Mouse (Mus musculus): Measurements from ENCODE around the gene Sfta2. TPM values are rescaled to one million over a fixed set of nuclear protein-coding genes. Genes with fewer than 3 reads are reported as not detected.
A peak's percentile ranks its signal among the peaks of the same experiment; 100 is the strongest.

Gene Sfta2
- polyA plus RNA-seq, 1 experiment from 2014 or later = 111 TPM

DNA sequence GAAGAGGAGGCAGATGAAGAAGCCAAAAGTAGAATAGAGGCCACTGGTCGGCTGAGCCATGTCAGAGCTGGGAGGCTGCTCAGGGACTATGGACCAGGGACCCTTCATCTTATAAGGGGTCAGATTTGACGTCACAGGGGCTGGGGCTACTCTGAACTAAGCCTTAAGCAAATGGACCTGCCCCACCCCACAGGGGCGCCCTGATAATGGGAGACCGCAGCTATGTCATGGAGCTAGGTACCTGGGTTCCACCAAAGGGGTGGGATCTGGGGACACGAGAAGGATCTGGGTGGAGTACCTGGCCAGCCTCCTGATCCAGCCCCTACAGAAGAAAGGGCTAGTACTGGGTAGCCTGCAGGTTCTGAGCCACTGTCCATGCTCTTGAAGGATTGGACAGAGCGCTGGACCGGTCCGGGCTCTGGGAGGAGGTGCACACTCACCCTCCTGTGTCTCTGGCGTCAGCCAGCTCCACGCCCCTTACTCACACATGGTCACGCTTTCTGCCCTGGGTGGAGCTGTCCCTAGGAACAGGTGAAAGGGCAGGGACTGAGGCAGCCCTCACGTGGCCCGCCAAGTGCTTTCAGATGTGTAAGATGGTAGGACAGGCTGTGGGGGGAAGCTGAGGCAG lies 42.4 kb downstream of the Sfta2 start, which contains the start of gene Mucl3:
Gene Mucl3 (minus strand): TSS at position 87 of the 628 bp plus-strand sequence.
- Histone ChIP-seq H3K9me3 (no peaks in the 10 kb centered on the region), H3K27me3 (no peaks in the 10 kb centered on the region), H3K4me2 (no peak within 1 kb of the TSS), H3K4me1 (peaks cover 15% of the 10 kb centered on the region), H3K9ac (no peak within 1 kb of the TSS), H3K27ac (no peak within 1 kb of the TSS), H3K36me3 (no peaks in the 10 kb centered on the region), H3K4me3 (no peak within 1 kb of the TSS)
- 66% methylated on average over 13 of the region's 13 CpGs for WGBS
- no peak for ATAC-seq (ENCODE audit: borderline replicate concordance, extremely low read depth, low FRiP score, low TSS enrichment)

DNA sequence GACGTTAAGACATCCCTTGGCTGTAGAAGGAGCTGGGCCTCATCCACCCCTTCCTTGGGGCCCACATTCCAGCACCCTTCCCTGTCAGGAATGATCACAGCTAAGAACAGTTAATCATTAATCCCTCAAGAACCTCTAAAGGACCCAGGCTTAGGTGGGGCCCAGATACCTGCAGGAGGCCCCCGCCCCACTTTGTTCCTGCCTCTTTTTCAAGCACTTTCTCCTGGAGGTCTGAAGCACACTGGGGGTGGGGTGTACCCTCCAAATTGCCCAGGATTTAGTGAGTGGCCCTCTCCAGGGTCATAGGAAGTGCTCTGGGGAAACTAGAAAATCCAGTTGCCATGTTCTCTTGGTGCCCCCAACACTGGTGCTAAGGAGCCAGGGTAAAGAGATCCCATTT lies 48.1 kb downstream of the Sfta2 start:
- ATAC-seq (ENCODE audit: borderline replicate concordance, extremely low read depth, low FRiP score, low TSS enrichment) = peak; percentile 92
- H3K4me2 ChIP-seq = peak overlapping the region; percentile 51

DNA sequence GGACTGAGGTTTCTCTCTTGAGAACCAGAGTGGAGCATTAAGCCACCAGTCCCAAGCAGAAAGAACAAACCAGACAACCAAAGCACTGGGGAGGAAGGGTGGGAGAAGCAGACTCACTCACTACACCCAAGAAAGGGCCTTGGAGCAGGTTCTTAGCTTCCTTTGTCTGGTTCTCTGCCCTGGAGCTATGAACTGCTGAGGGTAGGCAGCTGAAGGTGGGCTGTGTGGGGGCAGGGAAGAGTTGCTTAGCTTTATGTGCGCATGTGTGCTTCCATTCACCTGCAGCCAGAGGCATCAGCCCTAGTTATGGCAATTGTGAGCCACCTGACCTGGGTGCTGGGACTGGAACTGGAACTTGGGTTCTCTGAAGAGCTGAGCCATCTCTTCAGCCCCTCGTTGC lies 51.7 kb downstream of the Sfta2 start:
- Histone ChIP-seq H3K9me3 (no peaks in the 10 kb centered on the region), H3K4me1 (peaks cover 39% of the 10 kb centered on the region), H3K4me2 (peak overlapping the region; percentile 29; the same call in 1 of the 2 replicates), H3K27me3 (no peaks in the 10 kb centered on the region), H3K36me3 (peaks cover 34% of the 10 kb centered on the region), H3K9ac (0 out of 2 replicates have a peak overlapping the region, but pooled peaks have one; percentile 4), H3K27ac (peak overlapping the region; percentile 72), H3K4me3 (no peak overlapping the region; the same call in 1 of the 2 replicates)
- 68% methylated on average over 2 of the region's 2 CpGs for WGBS
- ATAC-seq (ENCODE audit: borderline replicate concordance, extremely low read depth, low FRiP score, low TSS enrichment) = no peak

More for the DNA sequence above, 48.1 kb downstream of the Sfta2 start:
- peak overlapping the region; percentile 30 for H3K4me3 ChIP-seq
- no peaks in the 10 kb centered on the region for H3K36me3 ChIP-seq
- peaks cover 25% of the 10 kb centered on the region for H3K4me1 ChIP-seq
- H3K9me3 ChIP-seq = no peaks in the 10 kb centered on the region
- H3K9ac ChIP-seq = no peak overlapping the region; the same call in 1 of the 2 replicates
- peak overlapping the region; percentile 95 for H3K27ac ChIP-seq
- WGBS = 28% methylated on average over 2 of the region's 2 CpGs
- H3K27me3 ChIP-seq = no peaks in the 10 kb centered on the region

DNA sequence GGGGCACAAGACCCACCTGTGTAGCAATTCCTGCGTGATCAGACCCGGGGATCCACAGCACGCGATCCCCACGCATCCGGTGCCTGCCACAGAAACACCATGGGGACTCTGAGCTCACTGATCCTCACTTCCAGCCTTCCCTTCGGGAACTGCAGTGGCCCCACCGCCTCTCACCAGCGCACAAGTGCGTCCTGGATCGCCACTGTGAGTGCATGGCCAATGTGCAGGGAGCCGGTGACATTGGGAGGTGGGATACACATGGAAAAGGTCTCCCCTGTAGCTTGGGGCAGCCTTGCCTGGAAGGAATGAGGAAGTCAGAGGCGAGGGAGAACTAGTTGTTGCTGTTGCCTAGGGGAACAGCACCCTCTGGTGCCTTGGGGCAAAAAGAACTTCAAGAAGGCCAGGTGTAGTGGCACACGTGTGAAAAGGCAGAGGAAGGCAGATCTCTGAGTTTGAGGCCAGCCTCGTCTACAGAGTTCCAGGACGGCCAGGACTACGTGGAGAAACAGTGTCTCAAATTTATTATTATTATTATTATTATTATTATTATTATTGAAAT lies 64.7 kb downstream of the Sfta2 start:
- no peaks in the 10 kb centered on the region for H3K27me3 ChIP-seq
- 0 out of 2 replicates have a peak overlapping the region, but pooled peaks have one; percentile 34 for H3K27ac ChIP-seq
- ATAC-seq (ENCODE audit: borderline replicate concordance, extremely low read depth, low FRiP score, low TSS enrichment) = no peak
- peak overlapping the region; percentile 57; the same call in 1 of the 2 replicates for H3K4me3 ChIP-seq
- peaks cover 22% of the 10 kb centered on the region; the same call in 1 of the 2 replicates for H3K36me3 ChIP-seq
- 65% methylated on average over 17 of the region's 17 CpGs for WGBS
- peak overlapping the region; percentile 93 for H3K4me2 ChIP-seq
- no peaks in the 10 kb centered on the region for H3K9me3 ChIP-seq
- no peak overlapping the region for H3K9ac ChIP-seq
- H3K4me1 ChIP-seq = peaks cover 17% of the 10 kb centered on the region

DNA sequence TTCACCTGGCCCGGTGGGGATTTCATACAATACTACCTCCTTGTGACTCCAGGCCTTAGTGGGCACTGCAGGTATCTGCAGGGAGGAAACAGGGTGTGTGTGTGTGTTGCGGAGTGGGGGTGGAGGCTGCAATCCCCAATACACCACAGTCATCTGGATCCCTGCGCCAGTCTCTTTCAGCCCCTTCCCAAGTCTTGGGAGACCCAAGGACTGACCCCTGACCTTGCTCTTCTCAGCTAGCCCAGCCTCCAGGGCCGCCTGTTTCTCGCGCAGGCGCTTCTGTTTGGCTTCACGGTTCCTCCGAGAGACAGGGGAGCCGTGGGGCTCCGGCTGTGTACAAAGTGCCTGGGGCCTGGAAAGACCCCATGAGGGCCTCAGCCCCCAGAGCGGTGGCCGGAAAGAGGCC lies 65.5 kb downstream of the Sfta2 start:
- peak overlapping the region; percentile 74 for H3K9ac ChIP-seq
- peaks cover 15% of the 10 kb centered on the region; the same call in 1 of the 2 replicates for H3K36me3 ChIP-seq
- ATAC-seq (ENCODE audit: borderline replicate concordance, extremely low read depth, low FRiP score, low TSS enrichment) = peak; percentile 41
- H3K4me2 ChIP-seq = peak overlapping the region; percentile 93
- peak overlapping the region; percentile 87 for H3K27ac ChIP-seq
- peaks cover 17% of the 10 kb centered on the region for H3K4me1 ChIP-seq
- no peaks in the 10 kb centered on the region for H3K27me3 ChIP-seq
- 2% methylated on average over 13 of the region's 13 CpGs for WGBS
- no peaks in the 10 kb centered on the region for H3K9me3 ChIP-seq
- peak overlapping the region; percentile 57 for H3K4me3 ChIP-seq

DNA sequence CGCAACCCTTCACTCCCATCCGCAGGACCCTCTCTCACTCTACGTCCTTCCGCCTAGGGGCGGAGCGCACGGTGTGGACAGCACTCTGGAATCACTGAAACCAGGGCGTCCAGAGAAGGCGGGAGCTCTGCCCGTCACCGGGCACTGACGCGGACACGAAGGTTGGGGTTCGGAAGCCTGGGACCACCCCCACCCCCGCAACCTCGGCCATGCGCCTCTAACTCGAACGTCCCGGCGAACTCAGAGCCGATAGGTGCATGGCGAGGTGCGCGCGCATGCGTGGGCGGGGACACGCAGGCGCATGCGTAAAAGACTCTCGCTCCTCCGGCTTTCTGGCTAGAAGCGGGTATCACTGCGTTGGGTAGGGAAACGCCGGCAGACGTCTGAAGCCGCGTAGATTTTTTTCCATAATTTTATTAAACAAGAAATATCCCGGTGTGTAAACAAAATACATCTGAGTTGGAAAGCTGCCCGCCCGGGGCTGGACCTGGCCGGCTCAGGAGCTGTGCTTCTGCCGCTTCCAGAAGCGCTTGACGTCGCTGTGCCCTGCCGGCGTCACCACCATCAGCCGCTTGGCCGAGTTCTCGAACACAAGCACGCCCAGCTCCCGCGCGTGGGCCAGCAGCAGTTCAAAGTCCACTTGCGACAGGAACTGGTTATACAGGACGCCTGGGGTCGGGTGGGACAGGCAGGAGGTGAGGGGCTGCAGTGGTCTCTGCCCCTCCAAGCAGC lies 66.2 kb downstream of the Sfta2 start, which contains the start of gene Vars2:
Gene Vars2 (minus strand): TSS at position 259 of the 732 bp plus-strand sequence.
- Histone ChIP-seq H3K27ac (peak within 1 kb of the TSS; percentile 87), H3K4me1 (peaks cover 18% of the 10 kb centered on the region), H3K9ac (peak within 1 kb of the TSS; percentile 74), H3K36me3 (peaks cover 14% of the 10 kb centered on the region; the same call in 1 of the 2 replicates), H3K4me2 (peak within 1 kb of the TSS; percentile 93), H3K27me3 (no peaks in the 10 kb centered on the region), H3K9me3 (no peaks in the 10 kb centered on the region), H3K4me3 (peak within 1 kb of the TSS; percentile 57)
- ATAC-seq (ENCODE audit: borderline replicate concordance, extremely low read depth, low FRiP score, low TSS enrichment) = peak; percentile 76
- WGBS = under 1% methylated on average over 61 of the region's 61 CpGs

DNA sequence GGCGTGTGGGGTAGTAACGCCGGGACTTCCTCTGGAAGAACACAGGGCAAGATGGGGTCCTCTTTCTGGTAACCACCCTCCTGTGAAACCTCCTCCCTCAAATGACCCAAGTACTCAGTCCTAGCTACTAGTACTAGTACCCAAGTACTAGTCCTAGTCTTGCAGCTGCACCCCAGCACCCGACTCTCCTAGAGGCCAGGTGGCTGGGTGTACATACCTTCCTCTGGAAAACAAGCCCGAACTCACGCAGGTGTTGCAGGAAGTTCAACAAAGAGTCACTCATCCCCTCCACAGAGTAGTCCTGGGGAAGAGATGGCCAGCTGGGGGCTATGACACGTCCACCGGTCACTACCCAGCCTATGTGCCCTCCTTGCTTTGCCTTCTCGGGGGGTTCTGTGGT lies 68.4 kb downstream of the Sfta2 start:
- no peak for ATAC-seq (ENCODE audit: borderline replicate concordance, extremely low read depth, low FRiP score, low TSS enrichment)
- no peak overlapping the region for H3K27ac ChIP-seq
- H3K36me3 ChIP-seq = peaks cover 7% of the 10 kb centered on the region; the same call in 1 of the 2 replicates
- no peak overlapping the region for H3K9ac ChIP-seq
- no peaks in the 10 kb centered on the region for H3K9me3 ChIP-seq
- no peaks in the 10 kb centered on the region for H3K27me3 ChIP-seq
- H3K4me3 ChIP-seq = no peak overlapping the region
- 90% methylated on average over 9 of the region's 9 CpGs for WGBS
- H3K4me2 ChIP-seq = no peak overlapping the region
- H3K4me1 ChIP-seq = peaks cover 24% of the 10 kb centered on the region

DNA sequence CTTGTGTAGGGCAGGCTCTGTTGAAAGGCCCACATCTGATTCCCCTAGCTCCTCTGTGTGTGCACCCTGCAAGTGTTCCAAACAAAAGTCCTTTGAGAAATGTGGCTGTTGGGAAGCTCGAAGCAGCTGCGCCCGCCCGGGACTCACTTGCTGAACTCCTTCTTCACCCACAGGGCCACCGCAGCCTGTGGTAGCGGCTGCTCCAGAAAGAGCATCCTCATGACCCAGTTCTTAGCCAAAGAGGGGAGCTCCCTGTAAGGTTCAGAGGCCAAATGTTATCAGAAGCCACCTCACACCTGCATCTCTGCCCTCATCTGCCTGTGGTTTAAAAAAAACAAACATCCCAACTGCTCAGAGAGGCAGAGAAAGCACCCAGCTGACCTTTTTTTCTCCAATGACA lies 70.5 kb downstream of the Sfta2 start:
- Histone ChIP-seq H3K4me1 (peaks cover 16% of the 10 kb centered on the region), H3K4me3 (no peak overlapping the region), H3K36me3 (peaks cover 7% of the 10 kb centered on the region; the same call in 1 of the 2 replicates), H3K27me3 (no peaks in the 10 kb centered on the region), H3K4me2 (no peak overlapping the region), H3K9me3 (no peaks in the 10 kb centered on the region), H3K9ac (no peak overlapping the region), H3K27ac (no peak overlapping the region)
- 62% methylated on average over 6 of the region's 6 CpGs for WGBS
- no peak for ATAC-seq (ENCODE audit: borderline replicate concordance, extremely low read depth, low FRiP score, low TSS enrichment)

DNA sequence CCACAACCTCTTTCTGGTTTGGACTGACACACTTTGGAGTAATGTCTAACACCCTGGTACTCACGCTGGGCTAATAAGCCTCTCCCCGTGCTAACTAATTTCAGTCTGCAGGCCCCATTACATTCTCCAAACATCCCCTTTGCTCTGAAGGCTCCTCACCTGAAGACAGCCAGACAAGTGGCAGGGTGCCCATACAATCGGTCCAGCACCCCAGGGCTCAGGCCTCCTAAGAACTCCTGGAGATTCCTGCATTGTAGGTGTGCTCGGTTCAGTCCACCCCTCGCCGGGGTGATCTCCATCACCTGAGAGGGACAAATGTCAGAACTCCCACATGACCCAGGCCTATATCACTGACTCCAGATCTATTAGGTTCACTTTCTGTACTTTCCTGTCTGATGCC lies 71.2 kb downstream of the Sfta2 start:
- 76% methylated on average over 6 of the region's 6 CpGs for WGBS
- Histone ChIP-seq H3K27ac (no peak overlapping the region), H3K27me3 (no peaks in the 10 kb centered on the region), H3K4me2 (peak overlapping the region; percentile 70), H3K9me3 (no peaks in the 10 kb centered on the region), H3K4me3 (peak overlapping the region; percentile 76), H3K36me3 (peaks cover 7% of the 10 kb centered on the region; the same call in 1 of the 2 replicates), H3K4me1 (peaks cover 14% of the 10 kb centered on the region), H3K9ac (peak overlapping the region; percentile 89; the same call in 1 of the 2 replicates)
- no peak for ATAC-seq (ENCODE audit: borderline replicate concordance, extremely low read depth, low FRiP score, low TSS enrichment)

DNA sequence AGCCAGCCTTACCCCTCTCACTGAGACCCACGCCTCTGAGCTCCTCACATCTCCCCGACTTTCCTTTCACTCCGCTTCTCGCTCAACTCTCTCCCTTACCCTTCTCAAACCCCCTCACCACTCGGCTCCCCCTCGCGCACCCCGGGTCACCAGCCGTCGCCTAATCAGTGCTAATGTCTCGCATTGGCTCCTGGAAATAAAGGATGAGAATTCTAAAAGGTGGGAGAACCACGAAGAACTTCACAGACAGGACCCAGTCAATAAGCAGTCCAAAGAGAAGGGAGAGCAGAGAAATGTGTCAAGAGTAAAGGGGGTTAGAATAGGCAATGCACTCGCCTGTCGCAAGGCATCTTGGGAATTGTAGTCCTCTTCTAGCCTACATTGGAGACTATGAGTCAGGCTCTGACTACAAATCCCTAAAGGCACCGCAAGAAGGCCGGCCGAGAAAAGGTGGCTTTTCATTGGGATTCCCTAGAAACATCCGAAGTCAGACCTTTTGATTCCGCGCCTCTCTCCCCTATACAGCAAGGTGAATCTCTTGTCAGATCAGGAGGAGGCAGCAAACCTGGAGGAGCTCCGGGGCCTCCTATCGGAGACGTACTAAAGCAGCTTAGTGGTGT lies 72.2 kb downstream of the Sfta2 start, which contains the start of gene Gtf2h4:
Gene Gtf2h4 (minus strand): TSS at position 324 of the 620 bp plus-strand sequence.
- Histone ChIP-seq H3K4me3 (peak within 1 kb of the TSS; percentile 76), H3K27me3 (no peaks in the 10 kb centered on the region), H3K36me3 (peaks cover 7% of the 10 kb centered on the region; the same call in 1 of the 2 replicates), H3K9ac (peak within 1 kb of the TSS; percentile 89), H3K4me1 (peaks cover 6% of the 10 kb centered on the region), H3K4me2 (peak within 1 kb of the TSS; percentile 70), H3K9me3 (no peaks in the 10 kb centered on the region), H3K27ac (no peak within 1 kb of the TSS)
- peak; percentile 96 for ATAC-seq (ENCODE audit: borderline replicate concordance, extremely low read depth, low FRiP score, low TSS enrichment)
- WGBS = 2% methylated on average over 23 of the region's 23 CpGs

DNA sequence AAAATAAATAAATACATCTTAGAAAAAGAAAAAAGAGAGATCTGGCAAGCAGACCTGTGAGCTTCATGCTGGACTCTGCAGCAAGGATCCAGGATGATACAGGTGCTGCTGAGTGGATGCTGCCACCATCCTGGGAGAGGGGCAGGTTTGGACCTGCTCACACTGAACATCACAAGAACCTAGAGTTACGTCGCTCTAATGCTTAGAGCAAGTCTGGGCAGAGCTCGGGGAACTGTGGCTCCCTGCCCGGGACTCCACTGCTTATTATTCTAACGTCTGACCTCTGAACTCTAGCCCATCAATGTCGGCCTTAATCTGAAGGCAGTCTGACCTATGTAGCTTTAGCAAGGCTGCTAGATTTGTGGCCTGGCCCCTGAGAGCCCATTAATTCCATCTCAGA lies 79.2 kb downstream of the Sfta2 start:
- Histone ChIP-seq H3K9ac (no peak overlapping the region), H3K4me2 (no peak overlapping the region), H3K9me3 (no peaks in the 10 kb centered on the region), H3K4me3 (no peak overlapping the region), H3K27ac (no peak overlapping the region), H3K4me1 (no peaks in the 10 kb centered on the region), H3K36me3 (peaks cover 33% of the 10 kb centered on the region), H3K27me3 (no peaks in the 10 kb centered on the region)
- no peak for ATAC-seq (ENCODE audit: borderline replicate concordance, extremely low read depth, low FRiP score, low TSS enrichment)
- WGBS = 26% methylated on average over 6 of the region's 6 CpGs
